Mouse (Mus musculus) spleen, adult 10 weeks (tissue): ENCODE results near the gene Fcer1g. TPM values are rescaled to one million over a fixed set of nuclear protein-coding genes. Genes with fewer than 3 reads are reported as not detected.

ENCODE experiments used
- polyA plus RNA-seq: library from polyadenylated mRNA; stranded (reverse); fragments of 350-450 nt; fragmentation: Illumina TruSeq; extraction: RNeasy Lipid Tissue Mini Kit (QIAGEN cat#74804); gene quantifications from one replicate; pipeline ENCODE4 v1.2.3, GENCODE M21; 2015; ENCODE audit warnings: low replicate concordance; ENCODE audit not compliant: insufficient read depth

Fcer1g gene
- 360 TPM for polyA plus RNA-seq

GRCm38 (mm10) chr1:171234126-171234525 lies at the start of gene Fcer1g:
Gene Fcer1g, minus strand, starts transcription at chr1:171234365.

GRCm38 (mm10) chr1:171280916-171281527 lies 46.9 kb upstream of the Fcer1g start, which contains the start of gene Ppox:
Gene Ppox, minus strand, starts transcription at chr1:171281186.

GRCm38 (mm10) chr1:171269848-171270572 lies 35.8 kb upstream of the Fcer1g start, which contains the start of gene B4galt3:
Gene B4galt3, plus strand, starts transcription at chr1:171270328.

GRCm38 (mm10) chr1:171250680-171251593 lies 16.8 kb upstream of the Fcer1g start, which contains the start of gene Ndufs2:
Gene Ndufs2, minus strand, starts transcription at chr1:171251388.

GRCm38 (mm10) chr1:171249913-171250600 lies 15.9 kb upstream of the Fcer1g start, which contains the start of gene Adamts4:
Gene Adamts4, plus strand, starts transcription at chr1:171250421.

GRCm38 (mm10) chr1:171224857-171225256 lies 9.3 kb downstream of the Fcer1g start, which contains the start of gene Apoa2:
Gene Apoa2, plus strand, starts transcription at chr1:171225054.

GRCm38 (mm10) chr1:171222238-171223155 lies 11.7 kb downstream of the Fcer1g start, which contains the start of gene Tomm40l:
Gene Tomm40l, minus strand, starts transcription at chr1:171222514.

GRCm38 (mm10) chr1:171213801-171214496 lies 20.2 kb downstream of the Fcer1g start, which contains the start of gene Nr1i3:
Gene Nr1i3, plus strand, starts transcription at chr1:171213970.

GRCm38 (mm10) chr1:171195887-171196397 lies 38.2 kb downstream of the Fcer1g start, which contains the start of gene Pcp4l1:
Gene Pcp4l1, minus strand, starts transcription at chr1:171196268.

Other genes with a start within 250 kb of the Fcer1g start
- gene Fcgr4, start 215.4 kb downstream of the Fcer1g start, polyA plus RNA-seq = 32.6 TPM
- gene Fcgr3, start 169.4 kb downstream of the Fcer1g start, polyA plus RNA-seq = 94.5 TPM
- 4.5 TPM for gene Cfap126, start 120.4 kb downstream of the Fcer1g start, polyA plus RNA-seq
- 88.5 TPM for gene Sdhc, start 83.8 kb downstream of the Fcer1g start, polyA plus RNA-seq
- gene Mpz, start 83.7 kb downstream of the Fcer1g start, polyA plus RNA-seq = 0.87 TPM
- 7.7 TPM for gene Pcp4l1, start 38.1 kb downstream of the Fcer1g start, polyA plus RNA-seq
- gene Nr1i3, start 20.4 kb downstream of the Fcer1g start, polyA plus RNA-seq = not detected
- gene Tomm40l, start 11.9 kb downstream of the Fcer1g start, polyA plus RNA-seq = 22.7 TPM
- gene Apoa2, start 9.3 kb downstream of the Fcer1g start, polyA plus RNA-seq = 1.5 TPM
- 0.59 TPM for gene Adamts4, start 16.1 kb upstream of the Fcer1g start, polyA plus RNA-seq
- 127 TPM for gene Ndufs2, start 17.0 kb upstream of the Fcer1g start, polyA plus RNA-seq
- 34.0 TPM for gene B4galt3, start 36.0 kb upstream of the Fcer1g start, polyA plus RNA-seq
- gene Ppox, start 46.8 kb upstream of the Fcer1g start, polyA plus RNA-seq = 47.6 TPM
- gene Usp21, start 53.6 kb upstream of the Fcer1g start, polyA plus RNA-seq = 52.7 TPM
- gene Ufc1, start 60.7 kb upstream of the Fcer1g start, polyA plus RNA-seq = 87.4 TPM
- 31.1 TPM for gene Dedd, start 94.8 kb upstream of the Fcer1g start, polyA plus RNA-seq
- gene Nit1, start 111.3 kb upstream of the Fcer1g start, polyA plus RNA-seq = 43.5 TPM
- gene Pfdn2, start 111.3 kb upstream of the Fcer1g start, polyA plus RNA-seq = 72.7 TPM
- not detected for gene Klhdc9, start 126.4 kb upstream of the Fcer1g start, polyA plus RNA-seq
- gene Nectin4, start 135.7 kb upstream of the Fcer1g start, polyA plus RNA-seq = 1.7 TPM
- 257 TPM for gene Arhgap30, start 154.6 kb upstream of the Fcer1g start, polyA plus RNA-seq
- 64.6 TPM for gene Usf1, start 176.9 kb upstream of the Fcer1g start, polyA plus RNA-seq
- gene Tstd1, start 184.5 kb upstream of the Fcer1g start, polyA plus RNA-seq = 12.3 TPM
- 14.6 TPM for gene F11r, start 203.2 kb upstream of the Fcer1g start, polyA plus RNA-seq